Mouse (Mus musculus) kidney, postnatal 25 days (tissue): ENCODE results near the gene Clic1.
"Not testable (repeated sequence)": the region's sequence is repeated elsewhere in the genome, so short reads cannot be mapped to it uniquely, and the experiment has no call there.

Experiments used
- DNase-seq, 2 experiments: peaks; one replicate each; pipeline ENCODE4 v3.0.0; 2021; ENCODE audit warnings: mixed read lengths in 2 of 2

Gene Clic1

DNA sequence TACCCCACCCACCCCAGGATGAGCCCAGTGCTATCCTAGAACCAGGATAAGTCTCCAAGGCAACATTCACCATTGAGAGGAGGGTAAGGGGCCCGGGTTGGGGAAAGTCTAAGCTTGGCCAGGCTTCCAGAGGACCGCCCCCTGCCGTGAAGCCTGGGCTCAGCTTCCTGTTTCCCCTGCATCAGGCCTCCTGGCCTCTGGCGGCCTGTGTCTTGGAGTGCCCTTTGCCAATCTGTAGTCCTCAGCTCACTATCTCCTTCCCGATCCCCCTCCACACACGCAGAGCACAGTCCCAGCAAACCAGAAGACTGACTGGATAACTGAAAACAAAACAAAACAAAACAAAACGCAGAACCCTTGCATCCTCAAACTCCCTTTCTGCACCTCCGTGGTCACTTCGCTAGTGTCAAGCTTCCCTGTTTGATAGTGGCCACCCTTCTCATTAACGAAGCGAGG lies at the start of gene Clic1:
Gene Clic1 (plus strand): TSS at position 406 of the 456 bp plus-strand sequence.
- peak; percentile 57 to 79 for DNase-seq

DNA sequence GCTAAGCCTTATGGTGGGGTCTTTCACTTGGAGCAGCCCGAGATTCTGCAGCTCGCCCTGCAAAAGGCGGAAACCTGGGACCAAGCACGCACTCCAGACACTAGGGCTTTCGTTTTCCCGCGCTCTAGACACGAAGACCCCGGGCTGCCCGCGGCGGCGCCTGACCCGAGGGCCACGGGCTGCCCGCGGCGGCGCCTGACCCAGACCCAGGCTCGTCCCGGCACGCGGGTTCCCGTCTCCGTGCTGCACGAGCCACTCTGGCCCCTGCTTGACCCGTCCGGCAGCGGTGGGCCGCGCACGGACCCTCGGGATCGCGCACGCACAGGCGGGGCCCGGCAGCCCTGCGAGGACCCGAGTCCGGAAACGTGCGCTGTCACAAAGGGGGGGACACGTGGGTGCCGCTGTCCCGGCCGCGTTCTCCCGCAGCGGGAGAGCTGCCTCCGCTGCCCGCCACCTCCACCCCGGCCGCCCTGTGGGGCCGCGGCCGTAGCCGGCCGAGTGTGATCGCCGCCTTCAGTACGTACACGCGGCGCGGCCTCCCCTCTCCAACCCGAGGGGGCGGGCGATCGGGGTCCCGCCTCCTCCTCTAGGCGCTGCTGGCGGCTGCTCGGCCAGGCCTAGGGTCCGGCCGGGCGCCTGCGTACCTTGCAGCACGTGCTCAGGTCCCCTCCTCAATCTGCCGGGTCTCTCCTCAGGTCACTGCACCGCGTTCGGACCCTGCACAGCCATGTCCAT lies 48.9 kb upstream of the Clic1 start, which contains the start of gene Vars:
Gene Vars (plus strand): TSS at position 271 of the 735 bp plus-strand sequence.
- peak; percentile 85 to 93 for DNase-seq

DNA sequence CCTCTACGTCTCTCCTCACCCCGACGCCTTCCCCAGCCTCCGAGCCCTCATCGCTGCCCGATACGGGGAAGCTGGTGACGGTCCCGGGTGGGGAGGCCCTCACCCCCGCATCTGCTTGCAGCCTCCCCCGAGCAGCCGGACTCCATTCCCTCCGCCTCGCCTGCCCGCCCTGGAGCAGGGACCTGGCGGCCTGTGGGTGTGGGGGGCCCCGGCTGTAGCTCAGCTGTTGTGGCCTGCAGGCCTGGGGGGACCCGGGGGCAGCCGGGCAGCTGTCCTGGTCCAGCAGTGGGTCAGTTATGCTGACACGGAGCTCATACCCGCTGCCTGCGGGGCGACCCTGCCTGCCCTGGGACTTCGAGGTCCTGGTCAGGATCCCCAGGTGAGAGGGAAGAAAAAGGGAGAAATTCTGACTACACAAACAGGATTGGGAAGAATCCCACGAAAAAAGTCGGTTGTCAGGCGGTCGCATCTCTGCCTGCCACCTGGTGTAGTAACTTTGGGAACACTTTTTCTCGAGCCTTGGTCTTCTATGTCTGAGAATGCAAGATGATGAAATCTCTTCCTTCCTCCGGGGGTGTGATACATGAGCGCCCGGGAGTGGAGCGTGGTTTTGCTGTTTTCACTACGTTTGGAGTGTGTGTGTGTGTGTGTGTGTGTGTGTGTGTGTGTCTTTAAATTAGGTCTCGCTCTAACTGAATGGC lies 48.2 kb upstream of the Clic1 start:
- DNase-seq: no peak

DNA sequence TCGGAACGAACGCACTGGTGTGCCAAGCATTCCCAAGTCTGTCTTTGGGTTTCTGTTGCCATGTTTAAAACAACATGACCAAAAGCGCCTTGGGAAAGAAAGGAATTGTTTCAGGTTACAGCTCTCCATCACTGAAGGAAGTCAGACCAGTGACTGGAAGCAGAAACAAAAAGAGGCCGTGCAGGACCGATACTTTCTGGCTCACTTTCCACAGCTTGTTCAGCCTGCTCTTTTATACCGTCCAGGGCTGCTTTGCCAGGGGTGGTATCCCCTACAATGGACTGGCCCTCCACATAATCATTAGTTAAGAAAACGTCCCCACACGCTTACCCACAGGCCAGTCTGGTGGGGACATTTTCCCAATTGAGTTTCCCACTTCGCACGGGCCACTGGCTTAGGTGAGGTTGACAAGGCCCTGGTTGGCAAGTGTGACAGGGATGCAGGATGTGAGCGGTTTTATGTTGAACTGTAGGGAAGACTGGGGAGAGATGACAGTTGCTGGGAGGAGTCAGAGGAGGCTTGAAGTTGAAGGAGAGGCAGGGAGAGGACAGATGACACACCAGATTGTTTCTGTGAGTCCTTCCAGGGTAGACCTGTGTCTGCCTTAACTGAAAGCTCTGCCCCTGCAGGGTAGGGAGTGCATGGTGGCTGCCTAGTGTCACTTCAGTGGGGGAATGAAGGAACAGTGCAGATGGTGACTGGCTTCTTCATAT lies 47.5 kb upstream of the Clic1 start:
- DNase-seq: no peak

DNA sequence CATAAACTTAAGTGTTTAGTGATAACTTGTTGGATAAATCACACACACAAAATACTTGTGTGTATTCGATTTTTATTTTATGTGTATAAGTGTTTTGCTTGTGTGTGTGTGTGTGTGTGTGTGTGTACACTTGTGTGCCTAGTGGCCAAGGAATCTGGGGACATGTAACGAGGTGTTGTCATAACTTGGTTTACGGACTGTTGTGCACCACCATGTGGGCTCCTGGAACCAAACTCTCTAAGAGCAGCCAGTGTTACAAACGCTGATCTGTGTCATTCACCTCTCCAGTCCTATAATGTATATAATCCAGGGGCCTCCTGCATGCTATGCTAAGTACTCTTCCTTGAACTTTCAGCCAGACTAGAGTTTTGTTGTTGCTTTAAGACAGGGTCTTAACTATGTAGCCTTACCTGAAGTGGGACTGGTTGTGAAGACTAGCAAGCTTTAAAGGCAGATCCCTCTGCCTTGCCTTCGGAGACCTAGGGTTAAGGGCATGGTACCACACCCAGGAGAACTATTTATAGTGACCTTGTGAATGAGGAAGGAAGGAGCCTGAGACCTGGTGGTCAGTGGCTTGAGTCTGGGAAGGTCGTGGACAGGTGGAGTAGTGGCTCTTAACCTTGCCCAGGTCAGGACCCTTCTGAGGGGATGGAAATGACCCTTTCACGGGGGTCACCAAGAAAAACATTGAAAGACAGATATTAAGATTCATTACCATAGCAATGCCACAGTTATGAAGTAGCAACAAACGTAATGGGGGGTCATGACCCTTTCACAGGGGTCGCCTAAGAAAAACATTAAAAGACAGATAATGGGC lies 46.5 kb upstream of the Clic1 start:
- DNase-seq: no peak

DNA sequence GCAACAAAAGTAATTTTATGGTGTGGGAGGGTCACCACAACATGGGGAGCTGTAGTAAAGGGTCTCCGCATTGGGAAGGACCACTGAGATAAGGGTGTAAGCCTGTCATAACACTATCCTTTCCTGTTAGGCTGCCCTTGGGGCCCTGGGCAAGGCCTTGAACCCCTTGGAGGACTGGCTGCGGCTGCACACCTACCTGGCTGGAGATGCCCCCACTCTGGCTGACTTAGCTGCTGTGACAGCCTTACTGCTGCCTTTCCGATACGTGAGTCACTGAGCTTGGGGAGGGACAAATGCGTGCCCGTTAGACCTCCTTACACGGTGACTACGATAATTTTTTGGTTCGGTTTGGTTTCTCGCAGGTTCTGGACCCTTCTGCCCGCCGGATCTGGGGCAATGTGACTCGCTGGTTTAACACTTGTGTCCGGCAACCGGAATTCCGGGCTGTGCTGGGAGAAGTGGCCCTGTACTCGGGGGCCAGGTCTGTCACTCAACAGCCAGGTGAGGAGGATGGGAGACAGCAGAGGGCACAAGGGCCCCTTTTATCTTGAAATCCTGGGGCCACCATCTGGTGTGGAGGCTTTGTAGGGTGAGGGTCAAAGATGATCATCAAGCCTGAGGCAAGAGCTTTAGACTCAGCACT lies 45.6 kb upstream of the Clic1 start:
- DNase-seq: no peak

DNA sequence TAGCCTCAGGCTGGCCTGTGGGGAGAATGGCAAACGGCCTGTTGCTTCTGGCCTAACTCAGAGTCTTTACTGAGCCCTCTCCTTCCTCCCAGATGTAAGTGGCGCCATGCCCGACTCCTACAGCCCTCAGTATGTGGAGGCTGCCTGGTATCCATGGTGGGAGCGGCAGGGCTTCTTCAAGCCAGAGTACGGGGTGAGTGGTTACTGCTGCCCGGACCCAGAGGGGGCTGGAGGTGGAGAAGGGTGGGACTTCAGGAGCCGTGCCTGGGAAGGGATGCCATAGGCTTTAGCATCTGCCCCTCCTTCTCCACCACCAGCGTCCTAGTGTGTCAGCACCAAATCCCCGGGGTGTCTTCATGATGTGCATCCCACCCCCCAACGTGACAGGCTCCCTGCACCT lies 44.6 kb upstream of the Clic1 start:
- DNase-seq: no peak

DNA sequence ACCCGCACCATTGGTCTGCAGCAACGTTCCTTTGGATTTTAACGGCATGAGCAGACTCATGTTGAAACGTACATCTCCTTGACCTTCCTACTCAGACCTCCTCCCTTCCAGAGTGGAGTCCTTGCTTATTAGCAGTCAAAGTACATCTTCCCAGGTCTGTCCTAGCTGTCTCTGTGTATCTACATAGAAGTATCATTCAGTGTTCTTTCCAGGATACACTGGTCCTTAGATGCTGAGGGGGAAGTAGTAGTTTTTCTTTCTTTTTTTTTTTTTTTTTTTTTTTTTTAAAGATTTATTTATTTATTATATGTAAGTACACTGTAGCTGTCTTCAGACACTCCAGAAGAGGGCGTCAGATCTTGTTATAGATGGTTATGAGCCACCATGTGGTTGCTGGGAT lies 43.9 kb upstream of the Clic1 start:
- not testable (repeated sequence) for DNase-seq

DNA sequence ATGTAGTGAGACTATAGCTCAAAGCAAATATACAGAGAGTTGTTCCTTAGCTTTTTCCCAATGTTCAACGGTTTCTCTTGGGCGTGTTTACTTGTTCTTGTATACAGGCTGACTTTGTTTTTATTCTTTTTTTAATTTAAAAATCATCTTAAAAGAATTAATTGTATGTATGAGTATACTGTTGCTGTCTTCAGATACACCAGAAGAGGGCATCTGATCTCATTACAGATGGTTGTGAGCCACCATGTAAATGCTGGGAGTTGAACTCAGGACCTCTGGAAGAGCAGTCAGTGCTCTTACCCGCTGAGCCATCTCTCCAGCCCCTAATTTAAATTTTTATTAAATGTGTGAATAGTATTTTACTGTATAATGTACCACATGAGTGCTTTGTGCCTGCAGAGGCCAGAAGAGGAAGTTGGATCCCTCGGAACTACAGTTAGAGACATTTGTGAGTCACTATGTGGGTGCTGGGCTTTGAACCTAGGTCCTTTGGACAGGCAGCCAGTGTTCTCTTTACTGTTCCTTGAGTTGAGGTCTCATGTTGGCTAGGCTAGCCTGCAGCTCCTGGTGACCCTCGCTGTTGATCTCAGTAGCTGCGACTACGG lies 42.3 kb upstream of the Clic1 start:
- DNase-seq: no peak

DNA sequence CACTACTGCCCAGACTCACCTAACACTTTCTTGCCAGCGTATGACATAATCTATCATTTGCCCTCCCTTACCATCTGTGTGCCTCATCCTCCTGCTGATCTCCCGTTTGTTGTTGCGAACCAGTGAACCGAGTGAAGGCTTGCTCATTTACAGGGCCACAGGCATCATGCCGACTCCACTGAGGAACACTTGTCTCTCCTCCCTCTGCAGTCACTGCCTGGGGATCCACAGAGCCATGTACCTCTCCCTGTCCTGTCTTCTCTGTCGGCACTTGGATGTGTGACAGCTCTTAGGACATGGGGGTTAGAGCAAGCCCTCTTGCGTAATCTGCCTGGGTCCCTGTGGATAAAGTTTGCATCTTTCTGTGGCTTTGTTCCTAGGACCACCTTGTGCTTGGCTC lies 40.2 kb upstream of the Clic1 start:
- DNase-seq: peak in 1 of 2 experiments; percentile 13

DNA sequence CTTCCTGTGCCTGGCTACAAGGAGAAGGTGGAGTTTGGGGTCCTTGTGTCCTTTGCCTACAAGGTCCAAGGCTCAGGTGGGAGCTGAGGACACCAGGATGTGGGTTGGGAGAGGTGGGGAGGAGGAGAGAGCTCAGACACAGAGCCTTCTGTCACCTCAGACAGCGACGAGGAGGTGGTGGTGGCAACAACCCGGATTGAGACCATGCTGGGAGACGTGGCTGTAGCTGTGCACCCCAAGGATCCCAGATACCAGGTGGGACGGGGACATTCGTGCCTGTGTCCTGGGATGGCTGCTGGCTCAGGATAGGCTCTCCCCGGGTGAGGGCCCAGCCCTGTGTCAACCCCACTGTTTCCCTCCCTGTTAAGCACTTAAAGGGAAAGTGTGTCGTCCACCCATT lies 38.3 kb upstream of the Clic1 start:
- DNase-seq: no peak

DNA sequence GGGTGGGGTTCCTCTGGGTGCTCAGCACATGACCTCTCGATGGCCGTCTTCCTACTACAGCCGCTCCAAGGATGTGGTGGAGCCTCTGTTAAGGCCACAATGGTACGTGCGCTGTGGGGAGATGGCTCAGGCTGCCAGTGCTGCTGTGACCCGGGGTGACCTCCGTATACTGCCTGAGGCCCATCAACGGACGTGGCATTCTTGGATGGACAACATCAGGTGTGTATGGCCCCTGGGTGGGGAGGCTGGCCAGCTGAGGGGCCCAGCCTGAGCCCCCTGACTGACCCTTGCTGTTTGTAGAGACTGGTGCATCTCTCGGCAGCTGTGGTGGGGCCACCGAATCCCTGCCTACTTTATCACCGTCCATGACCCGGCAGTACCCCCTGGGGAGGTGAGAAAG lies 37.3 kb upstream of the Clic1 start:
- DNase-seq: peak in 1 of 2 experiments; percentile 30

DNA sequence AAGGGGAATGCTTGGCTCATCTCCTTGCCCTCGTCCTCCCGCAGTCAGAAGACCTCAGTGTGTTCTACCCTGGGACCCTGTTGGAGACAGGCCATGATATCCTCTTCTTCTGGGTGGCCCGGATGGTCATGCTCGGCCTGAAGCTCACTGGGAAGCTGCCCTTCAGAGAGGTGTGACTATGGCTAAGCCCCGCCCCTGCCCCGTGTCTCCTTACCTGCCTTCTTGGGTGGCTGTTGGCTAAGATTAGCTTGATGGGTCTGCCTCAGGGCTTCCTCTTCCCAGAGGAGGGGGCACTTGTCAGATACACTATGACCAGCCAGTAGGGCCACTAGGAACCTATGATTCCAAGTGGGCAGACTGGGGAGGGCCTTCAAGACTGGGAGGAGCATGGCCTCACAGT lies 36.5 kb upstream of the Clic1 start:
- no peak for DNase-seq

DNA sequence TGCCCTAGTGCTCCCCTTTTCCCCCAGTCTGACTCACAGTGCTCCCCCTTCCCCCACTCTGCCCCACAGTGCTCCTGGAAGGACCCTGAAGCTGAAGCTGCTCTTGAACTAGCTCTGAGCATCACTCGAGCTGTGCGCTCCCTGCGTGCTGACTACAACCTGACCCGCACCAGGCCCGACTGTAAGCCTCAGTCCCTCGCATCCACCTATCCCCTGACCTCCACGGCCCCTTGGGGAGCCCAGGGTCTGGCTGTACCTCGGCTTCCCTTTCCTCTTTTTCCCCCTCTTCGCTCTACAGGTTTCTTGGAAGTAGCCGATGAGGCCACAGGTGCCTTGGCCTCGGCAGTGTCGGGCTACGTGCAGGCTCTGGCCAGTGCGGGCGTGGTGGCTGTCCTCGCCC lies 34.5 kb upstream of the Clic1 start:
- DNase-seq: no peak

DNA sequence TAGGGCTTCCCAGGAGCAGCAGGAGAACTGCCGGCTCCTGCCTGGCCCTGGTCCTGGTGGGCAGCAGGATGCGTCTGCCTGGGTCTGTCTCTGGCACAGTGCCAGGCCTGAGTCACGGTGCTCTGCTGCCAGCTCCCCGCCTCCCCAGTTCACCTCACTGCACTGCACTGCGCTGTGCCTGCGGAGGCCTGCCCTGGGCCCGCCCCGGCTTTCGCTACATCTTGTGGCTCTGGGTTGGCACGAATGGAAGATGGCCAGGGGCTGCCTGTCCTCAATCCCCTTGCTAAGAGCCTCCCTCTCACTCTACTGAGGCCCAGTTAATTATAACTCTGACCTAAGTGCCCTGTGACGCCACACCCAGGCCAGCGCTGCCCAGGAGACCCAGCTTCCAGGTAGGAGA lies 33.4 kb upstream of the Clic1 start, which contains the start of gene Vwa7:
Gene Vwa7 (plus strand): TSS at position 204 of the 400 bp plus-strand sequence.
- DNase-seq: peak; percentile 27 to 64

DNA sequence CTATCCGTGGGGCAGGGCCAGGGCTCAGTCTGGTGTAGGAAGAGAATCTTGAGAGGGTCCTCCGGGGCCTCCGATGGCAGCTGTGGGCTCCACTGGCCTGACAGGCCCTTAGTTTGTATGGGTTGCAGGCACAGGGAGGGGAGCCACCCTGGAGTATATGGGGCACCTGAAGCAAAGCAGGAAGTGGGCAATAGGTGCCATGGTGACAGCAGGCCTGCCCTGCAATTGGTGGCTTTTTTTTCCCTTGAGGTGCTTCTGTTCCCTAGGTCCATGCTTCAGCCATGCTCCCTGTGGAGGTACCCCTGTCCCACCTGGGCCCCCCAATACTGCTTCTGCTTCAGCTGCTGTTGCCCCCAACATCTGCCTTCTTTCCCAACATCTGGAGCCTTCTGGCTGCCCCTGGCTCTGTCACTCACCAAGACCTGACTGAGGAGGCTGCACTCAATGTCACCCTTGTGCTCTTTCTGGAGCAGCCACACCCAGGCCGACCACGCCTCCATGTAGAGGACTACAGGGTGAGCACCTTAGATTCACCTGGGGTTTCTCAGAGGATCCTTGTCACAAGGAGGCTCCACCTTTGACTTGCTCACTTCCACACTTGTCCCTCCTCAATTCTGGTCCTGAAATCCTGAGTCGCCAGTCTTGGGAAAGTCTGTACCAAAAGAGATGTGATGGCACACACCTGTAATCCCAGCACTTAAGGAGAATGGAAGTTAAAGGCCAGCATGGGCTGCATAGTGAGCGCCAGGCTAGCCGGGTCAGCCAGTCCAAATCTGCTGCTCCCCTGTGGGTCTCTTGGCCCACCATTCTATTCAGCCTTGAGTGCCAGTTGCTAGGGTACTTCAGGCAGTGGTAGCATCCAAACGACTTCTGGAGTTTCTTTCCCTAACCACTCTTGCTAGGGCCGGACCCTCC lies 32.7 kb upstream of the Clic1 start:
- DNase-seq: peak in 1 of 2 experiments; percentile 31

DNA sequence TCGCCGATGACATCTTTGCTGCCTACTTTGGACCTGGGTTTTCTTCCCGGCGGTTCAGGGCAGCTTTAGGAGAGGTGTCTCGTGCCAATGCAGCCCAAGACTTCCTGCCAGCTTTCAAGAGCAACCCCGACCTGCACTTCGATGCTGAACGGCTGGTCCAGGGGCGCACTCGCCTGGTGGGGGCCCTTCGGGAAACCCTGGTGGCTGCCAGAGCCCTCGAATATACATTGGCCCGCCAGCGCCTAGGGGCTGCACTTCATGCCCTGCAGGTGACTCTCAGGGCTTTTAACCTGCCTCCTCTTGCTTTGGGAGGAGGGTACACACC lies 32.1 kb upstream of the Clic1 start:
- no peak for DNase-seq

DNA sequence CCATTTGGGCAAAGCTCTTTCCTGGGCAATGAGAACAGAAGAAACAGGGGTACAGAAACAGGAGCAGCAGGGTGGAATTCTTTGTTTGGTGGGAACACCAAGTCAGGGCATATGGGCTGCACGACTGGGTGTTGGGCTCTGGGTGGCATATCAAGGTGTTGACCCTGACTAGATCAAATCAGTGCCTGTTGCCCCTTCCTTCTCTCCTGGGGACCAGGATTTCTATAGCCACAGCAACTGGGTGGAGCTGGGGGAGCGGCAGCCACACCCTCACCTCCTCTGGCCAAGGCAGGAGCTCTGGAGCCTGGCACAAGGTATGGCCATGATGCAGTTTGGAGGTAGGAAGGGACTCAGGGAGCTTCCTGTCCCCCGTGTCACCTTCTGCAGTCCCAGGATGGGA lies 31.6 kb upstream of the Clic1 start:
- DNase-seq: no peak

DNA sequence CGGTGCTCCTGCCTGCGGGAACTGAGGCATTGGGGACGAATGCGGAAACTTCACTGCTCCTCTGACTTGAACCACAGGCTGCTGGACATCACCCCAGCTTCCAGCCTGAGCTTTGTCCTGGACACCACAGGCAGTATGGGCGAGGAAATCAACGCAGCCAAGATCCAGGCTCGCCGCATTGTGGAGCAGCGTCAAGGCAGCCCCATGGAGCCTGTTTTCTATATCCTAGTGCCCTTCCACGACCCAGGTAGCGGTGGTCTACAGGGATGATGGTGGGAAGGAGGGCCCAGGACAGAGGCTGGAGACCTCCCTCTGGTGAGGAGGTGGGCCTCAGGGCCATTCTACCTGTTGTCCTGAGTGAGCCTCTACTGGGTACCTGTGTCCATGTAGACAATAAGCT lies 29.9 kb upstream of the Clic1 start:
- DNase-seq: peak in 1 of 2 experiments; percentile 30

DNA sequence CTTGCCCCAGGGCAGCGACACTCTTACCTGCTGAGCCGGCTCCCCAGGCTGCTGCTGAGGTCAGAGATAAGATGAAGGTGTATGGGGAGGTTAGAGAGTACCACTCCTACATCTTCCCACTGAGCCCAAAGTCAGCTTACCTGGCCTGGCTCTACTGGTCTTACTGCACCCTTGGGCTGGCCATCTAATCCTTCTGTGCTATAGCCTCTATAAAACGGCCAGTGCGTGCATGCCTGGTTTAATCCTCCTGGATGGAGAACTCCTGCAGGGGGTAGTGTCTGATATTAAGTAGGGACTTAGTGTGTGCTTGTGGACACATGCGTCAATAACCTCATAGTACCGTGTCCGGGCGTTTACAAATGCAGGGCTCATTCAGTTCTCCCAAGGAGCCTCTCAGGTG lies 29.2 kb upstream of the Clic1 start:
- DNase-seq: peak in 1 of 2 experiments; percentile 26
